Mouse (Mus musculus) frontal cortex, adult 2 months (tissue): ENCODE measurements around the gene Prr15l. TPM values are rescaled to one million over a fixed set of nuclear protein-coding genes. Genes with fewer than 3 reads are reported as not detected.

ENCODE experiments used
- DNase-seq, 2 experiments: peaks; one replicate each; pipeline ENCODE4 v3.0.0; 2022; ENCODE audit warnings: low spot score in 1 of 2; ENCODE audit errors: extremely low spot score in 1 of 2
- polyA plus RNA-seq: library from polyadenylated mRNA; depleted of rRNA; stranded (reverse); fragments of >200 nt; gene quantifications from 2 replicates; pipeline ENCODE4 v1.2.3, GENCODE M21; 2012

The Prr15l gene
- polyA plus RNA-seq, 1 experiment = not detected

- no peak for DNase-seq
Measured at GRCm38 (mm10) chr11:96917415-96917814, 10.5 kb upstream of the Prr15l start.

GRCm38 (mm10) chr11:96919003-96919402, 8.9 kb upstream of the Prr15l start:
- no peak for DNase-seq

GRCm38 (mm10) chr11:96924861-96925260, 3.0 kb upstream of the Prr15l start:
- no peak for DNase-seq

GRCm38 (mm10) chr11:96925469-96926148, 2.3 kb upstream of the Prr15l start:
- no peak for DNase-seq

GRCm38 (mm10) chr11:96926587-96926986, 1.3 kb upstream of the Prr15l start:
- DNase-seq = no peak

- no peak for DNase-seq
Measured at GRCm38 (mm10) chr11:96928691-96929090, 787 bp downstream of the Prr15l start.

GRCm38 (mm10) chr11:96929096-96929765, 1.3 kb downstream of the Prr15l start:
- DNase-seq = no peak

GRCm38 (mm10) chr11:96929766-96930331, 1.9 kb downstream of the Prr15l start:
- DNase-seq = no peak

GRCm38 (mm10) chr11:96931327-96932062, 3.6 kb downstream of the Prr15l start:
- no peak for DNase-seq

- DNase-seq = no peak
Measured at GRCm38 (mm10) chr11:96933562-96934276, 5.8 kb downstream of the Prr15l start.

- peak; percentile 49 to 55 for DNase-seq
Measured at GRCm38 (mm10) chr11:96934921-96935356, 7.0 kb downstream of the Prr15l start.

- DNase-seq = no peak
Measured at GRCm38 (mm10) chr11:96935872-96936650, 8.2 kb downstream of the Prr15l start.

GRCm38 (mm10) chr11:96937549-96938425, 9.9 kb downstream of the Prr15l start:
- DNase-seq = no peak

- DNase-seq = no peak
Measured at GRCm38 (mm10) chr11:96938426-96938800, 10.5 kb downstream of the Prr15l start.

- no peak for DNase-seq
Measured at GRCm38 (mm10) chr11:96940578-96941465, 12.9 kb downstream of the Prr15l start.

- no peak for DNase-seq
Measured at GRCm38 (mm10) chr11:96941989-96942590, 14.2 kb downstream of the Prr15l start.

- peak; percentile 95 to 96 for DNase-seq
Measured at GRCm38 (mm10) chr11:96943746-96944304, 15.9 kb downstream of the Prr15l start, which contains the start of gene Pnpo. Gene Pnpo, minus strand, starts transcription at chr11:96943986.
